Comparison of ENCODE assay signal across 8 mouse cellular contexts in genomic region chr7:19006476-19006875, GRCm38 (mm10). TPM values are rescaled to one million over a fixed set of nuclear protein-coding genes. Genes with fewer than 3 reads are reported as not detected.
DNase-seq lines count a peak whose midpoint lies in the region; ATAC-seq and TF ChIP-seq lines count a peak whose summit lies in the region.

No protein-coding gene starts in this region.

- no peaks in the 10 kb centered on the region for H3K27me3 ChIP-seq in heart, embryonic 11.5 days (ENCODE audit: control insufficient read depth, insufficient read depth, low read length)
- no peaks in the 10 kb centered on the region for H3K27me3 ChIP-seq in intestine, embryonic 14.5 days (replicated peaks; ENCODE audit: control insufficient read depth, insufficient read depth, low read length)
- no peaks in the 10 kb centered on the region for H3K27me3 ChIP-seq in midbrain, embryonic 14.5 days (ENCODE audit: control insufficient read depth, insufficient read depth, low read length)
- no peaks in the 10 kb centered on the region for H3K27me3 ChIP-seq in spleen, adult 2 months (ENCODE audit: control insufficient read depth, insufficient read depth, low read length)

- H3K4me1 ChIP-seq in heart, embryonic 11.5 days (ENCODE audit: control insufficient read depth, insufficient read depth, low read length) = peaks cover 26% of the 10 kb centered on the region
- H3K4me1 ChIP-seq in intestine, embryonic 14.5 days (replicated peaks; ENCODE audit: control insufficient read depth, insufficient read depth, low read length) = peaks cover 34% of the 10 kb centered on the region
- H3K4me1 ChIP-seq in midbrain, embryonic 14.5 days (ENCODE audit: control insufficient read depth, insufficient read depth, low read length) = peaks cover 29% of the 10 kb centered on the region
- peaks cover 15% of the 10 kb centered on the region for H3K4me1 ChIP-seq in spleen, adult 2 months (ENCODE audit: control insufficient read depth, insufficient read depth, insufficient read length)

- no peaks in the 10 kb centered on the region for H3K9me3 ChIP-seq in heart, embryonic 11.5 days (replicated peaks; ENCODE audit: control insufficient read depth, low read length)
- H3K9me3 ChIP-seq in intestine, embryonic 14.5 days (ENCODE audit: control insufficient read depth, low read length) = no peaks in the 10 kb centered on the region
- no peaks in the 10 kb centered on the region for H3K9me3 ChIP-seq in midbrain, embryonic 14.5 days (ENCODE audit: control insufficient read depth, low read length)

- H3K9ac ChIP-seq in heart, embryonic 11.5 days (ENCODE audit: low read depth, low read length) = no peak overlapping the region
- H3K9ac ChIP-seq in intestine, embryonic 14.5 days (ENCODE audit: low read length) = no peak overlapping the region
- H3K9ac ChIP-seq in midbrain, embryonic 14.5 days (replicated peaks; ENCODE audit: low read length) = no peak overlapping the region

- no peak overlapping the region for H3K4me2 ChIP-seq in heart, embryonic 11.5 days
- H3K4me2 ChIP-seq in intestine, embryonic 14.5 days (ENCODE audit: low read length) = peak overlapping the region; percentile 97
- peak overlapping the region; percentile 100 for H3K4me2 ChIP-seq in midbrain, embryonic 14.5 days (ENCODE audit: low read length)

- no peak overlapping the region for H3K27ac ChIP-seq in heart, embryonic 11.5 days (ENCODE audit: low read depth, low read length)
- H3K27ac ChIP-seq in intestine, embryonic 14.5 days (ENCODE audit: low read depth) = peak overlapping the region; percentile 43; the same call in 1 of the 2 replicates
- H3K27ac ChIP-seq in midbrain, embryonic 14.5 days (replicated peaks; ENCODE audit: low read depth, low read length) = 0 out of 2 replicates have a peak overlapping the region, but pooled peaks have one; percentile 14
- no peak overlapping the region for H3K27ac ChIP-seq in spleen, adult 2 months (ENCODE audit: insufficient read depth, low read length)

- TF ChIP-seq POLR2A in spleen, adult 2 months (IDR thresholded peaks at IDR 0.05; ENCODE audit: low read depth, low read length) = no peak

- DNase-seq in heart, adult 11 months = peak; percentile 97
- peak; percentile 82 to 86 for DNase-seq in cerebellum, postnatal 36 days
- peak; percentile 76 for DNase-seq in gastrocnemius, postnatal 10 days
- peak; percentile 91 for DNase-seq in intestine, embryonic 14.5 days (ENCODE audit: low spot score)
- DNase-seq in left cerebral cortex, postnatal 4 days = peak; percentile 89
- DNase-seq in midbrain, embryonic 14.5 days = peak; percentile 94
- peak; percentile 72 to 75 for DNase-seq in spleen, adult 2 months (ENCODE audit: low read depth in 1 of 2, low spot score in 2 of 2)

- 7% methylated on average over 12 of the region's 12 CpGs for WGBS in heart, embryonic 11.5 days (ENCODE audit: insufficient replicate concordance)
- WGBS in intestine, embryonic 14.5 days = 4% methylated on average over 12 of the region's 12 CpGs
- 8% methylated on average over 12 of the region's 12 CpGs for WGBS in midbrain, embryonic 14.5 days
- WGBS in spleen, adult 2 months = 8% methylated on average over 12 of the region's 12 CpGs

- no peak for ATAC-seq in heart, embryonic 11.5 days (replicated peaks; ENCODE audit: insufficient number of reproducible peaks, low FRiP score, low TSS enrichment)
- ATAC-seq in intestine, embryonic 14.5 days (replicated peaks; ENCODE audit: low FRiP score, low TSS enrichment, low read depth) = no peak; the same call in 1 of the 2 replicates
- no peak for ATAC-seq in midbrain, embryonic 14.5 days (ENCODE audit: low FRiP score, low TSS enrichment)

- intact Hi-C loops in left cerebral cortex, postnatal 4 days (cut with DNase I) = loop anchor here (10.0 kb wide), 1 partner anchor 112 kb away; no protein-coding TSS in a partner anchor

- H3K4me3 ChIP-seq in heart, embryonic 11.5 days (ENCODE audit: low read depth, low read length) = no peak overlapping the region
- H3K4me3 ChIP-seq in intestine, embryonic 14.5 days (ENCODE audit: low read depth, low read length) = 0 out of 2 replicates have a peak overlapping the region, but pooled peaks have one; percentile 3
- H3K4me3 ChIP-seq in midbrain, embryonic 14.5 days (replicated peaks; ENCODE audit: low read depth, low read length) = 0 out of 2 replicates have a peak overlapping the region, but pooled peaks have one; percentile 12
- H3K4me3 ChIP-seq in spleen, adult 2 months (ENCODE audit: extremely low read depth, insufficient read depth, insufficient read length) = no peak overlapping the region

- peaks cover 10% of the 10 kb centered on the region; the same call in 1 of the 2 replicates for H3K36me3 ChIP-seq in heart, embryonic 11.5 days (ENCODE audit: control insufficient read depth, insufficient read depth, low read length)
- H3K36me3 ChIP-seq in intestine, embryonic 14.5 days (ENCODE audit: control insufficient read depth, insufficient read depth, low read length) = peaks cover 27% of the 10 kb centered on the region
- peaks cover 28% of the 10 kb centered on the region for H3K36me3 ChIP-seq in midbrain, embryonic 14.5 days (ENCODE audit: control insufficient read depth, insufficient read depth, low read length)
- H3K36me3 ChIP-seq in spleen, adult 2 months (ENCODE audit: control insufficient read depth, insufficient read depth, low read length) = peaks cover 7% of the 10 kb centered on the region; the same call in 1 of the 2 replicates

- peak; percentile 98 for TF ChIP-seq CTCF in spleen, adult 2 months (IDR thresholded peaks at IDR 0.05; ENCODE audit: extremely low read depth, insufficient read depth, insufficient read length, insufficient replicate concordance)

RNA-seq across cellular contexts. Expression of gene Irf2bp1, which starts 2.6 kb away (rescaled TPM):
- polyA plus RNA-seq in heart, embryonic 11.5 days (2014; fragmentation: Nextera tagmentation; extraction: Ambion mirVana) = 13.9 and 14.2 TPM in 2 replicates
- 10 to 100 TPM; 20.4 to 24.0 TPM for total RNA-seq in gastrocnemius, postnatal 10 days (2021)
- polyA plus RNA-seq in intestine, embryonic 14.5 days (2014; fragmentation: Nextera tagmentation; extraction: Ambion mirVana) = 29.5 and 29.6 TPM in 2 replicates
- 10 to 100 TPM; 56.9 to 60.8 TPM for total RNA-seq in left cerebral cortex, postnatal 4 days (2021)
- polyA plus RNA-seq in midbrain, embryonic 14.5 days (2014; fragmentation: Nextera tagmentation; extraction: Ambion mirVana) = 30.8 and 34.2 TPM in 2 replicates
- 23.8 and 32.9 TPM in 2 replicates for polyA plus RNA-seq in spleen, adult 2 months (2012; rRNA removed)

RNA-seq across cellular contexts. Expression of gene Mypop, which starts 15.4 kb away (rescaled TPM):
- polyA plus RNA-seq in heart, embryonic 11.5 days (2014; fragmentation: Nextera tagmentation; extraction: Ambion mirVana) = 2.1 and 2.2 TPM in 2 replicates
- 1 to 10 TPM; 2.0 to 3.5 TPM for total RNA-seq in gastrocnemius, postnatal 10 days (2021)
- polyA plus RNA-seq in intestine, embryonic 14.5 days (2014; fragmentation: Nextera tagmentation; extraction: Ambion mirVana) = 2.8 and 3.2 TPM in 2 replicates
- 10 to 100 TPM; 18.8 to 20.2 TPM for total RNA-seq in left cerebral cortex, postnatal 4 days (2021)
- 4.2 and 4.8 TPM in 2 replicates for polyA plus RNA-seq in midbrain, embryonic 14.5 days (2014; fragmentation: Nextera tagmentation; extraction: Ambion mirVana)
- polyA plus RNA-seq in spleen, adult 2 months (2012; rRNA removed) = 2.5 and 4.0 TPM in 2 replicates

RNA-seq across cellular contexts. Expression of gene Foxa3, which starts 16.9 kb away (rescaled TPM):
- 0.59 TPM in 1 of 2 replicates, not detected in the other for polyA plus RNA-seq in heart, embryonic 11.5 days (2014; fragmentation: Nextera tagmentation; extraction: Ambion mirVana)
- total RNA-seq in gastrocnemius, postnatal 10 days (2021) = under 1 TPM in 1 of 2 experiments, not detected in 1; 0.16 TPM
- polyA plus RNA-seq in intestine, embryonic 14.5 days (2014; fragmentation: Nextera tagmentation; extraction: Ambion mirVana) = 21.6 and 21.9 TPM in 2 replicates
- not detected for total RNA-seq in left cerebral cortex, postnatal 4 days (2021)
- polyA plus RNA-seq in midbrain, embryonic 14.5 days (2014; fragmentation: Nextera tagmentation; extraction: Ambion mirVana) = not detected in 2 replicates
- polyA plus RNA-seq in spleen, adult 2 months (2012; rRNA removed) = 0.38 and 0.49 TPM in 2 replicates

RNA-seq across cellular contexts. Expression of gene Sympk, which starts 17.7 kb away (rescaled TPM):
- polyA plus RNA-seq in heart, embryonic 11.5 days (2014; fragmentation: Nextera tagmentation; extraction: Ambion mirVana) = 17.6 and 21.4 TPM in 2 replicates
- 10 to 100 TPM; 39.9 to 45.0 TPM for total RNA-seq in gastrocnemius, postnatal 10 days (2021)
- polyA plus RNA-seq in intestine, embryonic 14.5 days (2014; fragmentation: Nextera tagmentation; extraction: Ambion mirVana) = 23.9 and 26.1 TPM in 2 replicates
- 10 to 100 TPM; 87.1 to 96.8 TPM for total RNA-seq in left cerebral cortex, postnatal 4 days (2021)
- polyA plus RNA-seq in midbrain, embryonic 14.5 days (2014; fragmentation: Nextera tagmentation; extraction: Ambion mirVana) = 18.1 and 28.1 TPM in 2 replicates
- 67.2 and 88.3 TPM in 2 replicates for polyA plus RNA-seq in spleen, adult 2 months (2012; rRNA removed)

RNA-seq across cellular contexts. Expression of gene Nanos2, which starts 19.3 kb away (rescaled TPM):
- not detected in 2 replicates for polyA plus RNA-seq in heart, embryonic 11.5 days (2014; fragmentation: Nextera tagmentation; extraction: Ambion mirVana)
- not detected for total RNA-seq in gastrocnemius, postnatal 10 days (2021)
- not detected in 2 replicates for polyA plus RNA-seq in intestine, embryonic 14.5 days (2014; fragmentation: Nextera tagmentation; extraction: Ambion mirVana)
- total RNA-seq in left cerebral cortex, postnatal 4 days (2021) = 1 to 10 TPM; 1.4 to 1.7 TPM
- polyA plus RNA-seq in midbrain, embryonic 14.5 days (2014; fragmentation: Nextera tagmentation; extraction: Ambion mirVana) = 0.58 and 0.86 TPM in 2 replicates
- not detected in 2 replicates for polyA plus RNA-seq in spleen, adult 2 months (2012; rRNA removed)

Comparison
In these comparisons a context has a peak if more than half of its experiments do, and no peak if none do; other contexts are left out.
1. H3K27ac ChIP-seq: peak in intestine, embryonic 14.5 days (single experiment) and midbrain, embryonic 14.5 days (single experiment); none in heart, embryonic 11.5 days (single experiment) and spleen, adult 2 months (single experiment).
2. H3K4me3 ChIP-seq: peak in intestine, embryonic 14.5 days (single experiment) and midbrain, embryonic 14.5 days (single experiment); none in heart, embryonic 11.5 days (single experiment) and spleen, adult 2 months (single experiment).
3. RNA of gene Foxa3, which starts 16.9 kb away (polyA plus RNA-seq): 21.6 to 21.9 TPM in intestine, embryonic 14.5 days; 0.59 TPM in heart, embryonic 11.5 days, 0.38 to 0.49 TPM in spleen, adult 2 months and not detected in midbrain, embryonic 14.5 days; every median in the first group is over 10 times any median in the second.
4. Peak in every context shown above with its lines, with median percentiles within 50 percentile points of each other: DNase-seq.